Mouse (Mus musculus): ENCODE measurements around the gene Rps6kc1. TPM values are rescaled to one million over a fixed set of nuclear protein-coding genes. Genes with fewer than 3 reads are reported as not detected.
A peak's percentile ranks its signal among the peaks of the same experiment; 100 is the strongest.

The Rps6kc1 gene
- polyA plus RNA-seq, 1 experiment from 2014 or later: 13.2 TPM

DNA sequence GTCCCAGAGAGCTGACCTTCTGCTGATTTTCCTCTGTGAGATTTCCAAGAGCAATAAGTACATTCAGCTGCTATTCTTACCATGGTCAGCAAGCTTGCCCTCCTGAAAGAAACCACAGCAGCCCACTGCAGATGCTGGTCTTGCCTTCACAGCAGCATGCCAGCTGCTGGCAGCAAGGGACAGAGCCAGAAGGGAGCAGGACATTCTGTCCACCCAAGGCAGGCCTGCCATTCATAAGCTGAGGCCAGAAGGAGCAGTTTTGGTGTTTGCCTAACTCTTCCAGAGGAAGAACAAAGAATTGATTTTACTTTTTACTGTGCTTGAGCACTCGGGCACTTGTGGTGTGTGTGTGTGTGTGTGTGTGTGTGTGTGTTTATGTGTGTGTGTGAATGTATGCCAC lies 143.3 kb downstream of the Rps6kc1 start:
- Histone ChIP-seq H3K4me1 (no peaks in the 10 kb centered on the region), H3K36me3 (peaks cover 2% of the 10 kb centered on the region; the same call in 1 of the 2 replicates), H3K27me3 (ENCODE audit: insufficient read depth, poor library complexity, severe bottlenecking) (no peaks in the 10 kb centered on the region; the same call in 1 of the 2 replicates), H3K9me3 (no peaks in the 10 kb centered on the region), H3K27ac (no peak overlapping the region), H3K4me3 (no peak overlapping the region)
- WGBS: 67% methylated on average over 1 of the region's 1 CpGs
- no peak for DNase-seq (ENCODE audit: low spot score)

DNA sequence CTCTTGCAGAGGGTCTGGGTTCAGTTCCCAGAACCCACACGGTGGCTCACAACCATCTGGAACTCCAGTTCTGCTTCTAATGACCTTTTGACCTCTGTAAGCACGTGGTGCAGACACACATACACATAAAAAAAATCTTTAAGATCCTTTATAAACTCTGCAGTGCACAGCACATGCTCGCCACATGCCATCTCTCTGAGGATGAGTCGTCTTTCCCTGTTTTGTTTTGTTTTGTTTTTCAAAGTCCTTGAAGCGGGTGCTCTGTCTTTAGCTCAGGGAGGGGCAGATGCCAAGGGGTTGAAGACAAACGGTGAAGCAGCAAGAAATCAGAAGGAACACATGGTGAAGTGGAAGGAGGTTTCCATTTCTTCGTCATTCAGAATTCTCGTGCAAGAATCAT lies 143.9 kb downstream of the Rps6kc1 start:
- no peak overlapping the region for H3K27ac ChIP-seq
- H3K27me3 ChIP-seq (ENCODE audit: insufficient read depth, poor library complexity, severe bottlenecking): peaks cover 5% of the 10 kb centered on the region; the same call in 1 of the 2 replicates
- H3K36me3 ChIP-seq: peaks cover 2% of the 10 kb centered on the region; the same call in 1 of the 2 replicates
- WGBS: 63% methylated on average over 8 of the region's 8 CpGs
- DNase-seq (ENCODE audit: low spot score): no peak
- H3K4me1 ChIP-seq: no peaks in the 10 kb centered on the region
- no peaks in the 10 kb centered on the region for H3K9me3 ChIP-seq
- H3K4me3 ChIP-seq: no peak overlapping the region

- no peak for DNase-seq (ENCODE audit: low spot score)
- H3K4me1 ChIP-seq: peaks cover 5% of the 10 kb centered on the region
- H3K9me3 ChIP-seq: no peaks in the 10 kb centered on the region
- no peak overlapping the region for H3K27ac ChIP-seq
- H3K36me3 ChIP-seq: 0 out of 2 replicates have a peak, but pooled peaks cover 2% of the 10 kb centered on the region
- 95% methylated on average over 2 of the region's 2 CpGs for WGBS
- no peak overlapping the region for H3K4me3 ChIP-seq
- peaks cover 9% of the 10 kb centered on the region; the same call in 1 of the 2 replicates for H3K27me3 ChIP-seq (ENCODE audit: insufficient read depth, poor library complexity, severe bottlenecking)
Measured at GRCm38 (mm10) chr1:190766800-190767199, 144.8 kb downstream of the Rps6kc1 start.

- Histone ChIP-seq H3K36me3 (no peaks in the 10 kb centered on the region), H3K27me3 (ENCODE audit: insufficient read depth, poor library complexity, severe bottlenecking) (peaks cover 9% of the 10 kb centered on the region; the same call in 1 of the 2 replicates), H3K27ac (no peak overlapping the region), H3K4me3 (no peak overlapping the region), H3K9me3 (no peaks in the 10 kb centered on the region), H3K4me1 (peaks cover 7% of the 10 kb centered on the region)
- DNase-seq (ENCODE audit: low spot score): no peak
- WGBS: 82% methylated on average over 10 of the region's 10 CpGs
Measured at GRCm38 (mm10) chr1:190763756-190764155, 147.8 kb downstream of the Rps6kc1 start.

- Histone ChIP-seq H3K9me3 (no peaks in the 10 kb centered on the region), H3K4me1 (peaks cover 7% of the 10 kb centered on the region), H3K36me3 (no peaks in the 10 kb centered on the region), H3K27me3 (ENCODE audit: insufficient read depth, poor library complexity, severe bottlenecking) (peaks cover 9% of the 10 kb centered on the region; the same call in 1 of the 2 replicates), H3K4me3 (no peak overlapping the region), H3K27ac (peak overlapping the region; percentile 30)
- DNase-seq (ENCODE audit: low spot score): no peak
- WGBS: 21% methylated on average over 5 of the region's 5 CpGs
Measured at GRCm38 (mm10) chr1:190761786-190762185, 149.8 kb downstream of the Rps6kc1 start.

DNA sequence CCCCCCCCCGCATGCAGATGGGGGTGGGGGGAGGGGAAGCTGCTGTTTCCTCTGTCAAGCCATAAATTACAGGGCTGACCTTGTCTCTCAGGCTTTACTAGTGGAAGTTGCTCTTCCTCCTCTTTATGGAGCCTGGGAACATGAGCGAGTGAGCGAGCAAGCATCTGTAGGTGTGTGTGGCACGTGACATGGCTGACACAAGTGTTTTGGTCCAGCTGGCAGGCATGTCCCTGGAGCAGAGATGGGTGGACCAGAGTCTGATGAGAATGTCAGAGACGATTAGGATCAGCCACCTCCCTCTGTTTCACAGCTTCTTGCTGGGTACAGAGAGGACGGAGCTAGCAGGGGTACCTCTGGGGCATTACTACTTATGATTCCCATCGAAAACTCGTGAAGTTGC lies 153.7 kb downstream of the Rps6kc1 start:
- H3K27me3 ChIP-seq (ENCODE audit: insufficient read depth, poor library complexity, severe bottlenecking): 0 out of 2 replicates have a peak, but pooled peaks cover 6% of the 10 kb centered on the region
- H3K4me1 ChIP-seq: peaks cover 7% of the 10 kb centered on the region
- no peak for DNase-seq (ENCODE audit: low spot score)
- no peak overlapping the region for H3K4me3 ChIP-seq
- 75% methylated on average over 8 of the region's 8 CpGs for WGBS
- no peaks in the 10 kb centered on the region for H3K9me3 ChIP-seq
- no peaks in the 10 kb centered on the region for H3K36me3 ChIP-seq
- H3K27ac ChIP-seq: no peak overlapping the region

GRCm38 (mm10) chr1:190751794-190752570 lies 159.6 kb downstream of the Rps6kc1 start:
- Histone ChIP-seq H3K27ac (no peak overlapping the region), H3K9me3 (no peaks in the 10 kb centered on the region), H3K4me3 (no peak overlapping the region), H3K27me3 (ENCODE audit: insufficient read depth, poor library complexity, severe bottlenecking) (no peaks in the 10 kb centered on the region), H3K36me3 (no peaks in the 10 kb centered on the region), H3K4me1 (no peaks in the 10 kb centered on the region)
- DNase-seq (ENCODE audit: low spot score): no peak
- 73% methylated on average over 8 of the region's 8 CpGs for WGBS

DNA sequence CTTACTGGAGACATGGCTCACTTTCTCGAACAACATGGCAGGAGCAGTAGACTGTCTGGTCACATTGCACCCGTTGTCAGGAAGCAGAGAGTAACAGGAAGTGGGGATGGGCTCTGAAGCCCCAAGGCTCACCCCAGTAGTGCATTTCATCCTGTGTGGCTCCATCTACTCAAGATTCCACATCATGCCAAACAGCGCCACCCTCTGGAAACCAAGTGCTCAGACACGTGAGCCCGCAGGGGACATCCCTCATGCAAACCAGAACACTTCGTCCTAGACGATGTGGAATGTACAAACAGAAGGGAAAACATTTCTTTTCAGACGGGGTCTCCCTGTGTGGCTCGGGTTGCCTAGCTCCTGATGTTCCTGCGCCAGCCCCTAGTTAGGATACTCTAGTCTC lies 162.6 kb downstream of the Rps6kc1 start:
- DNase-seq (ENCODE audit: low spot score): no peak
- H3K36me3 ChIP-seq: no peaks in the 10 kb centered on the region
- no peak overlapping the region for H3K4me3 ChIP-seq
- H3K4me1 ChIP-seq: no peaks in the 10 kb centered on the region
- 86% methylated on average over 10 of the region's 10 CpGs for WGBS
- no peaks in the 10 kb centered on the region for H3K9me3 ChIP-seq
- no peak overlapping the region for H3K27ac ChIP-seq
- H3K27me3 ChIP-seq (ENCODE audit: insufficient read depth, poor library complexity, severe bottlenecking): no peaks in the 10 kb centered on the region

DNA sequence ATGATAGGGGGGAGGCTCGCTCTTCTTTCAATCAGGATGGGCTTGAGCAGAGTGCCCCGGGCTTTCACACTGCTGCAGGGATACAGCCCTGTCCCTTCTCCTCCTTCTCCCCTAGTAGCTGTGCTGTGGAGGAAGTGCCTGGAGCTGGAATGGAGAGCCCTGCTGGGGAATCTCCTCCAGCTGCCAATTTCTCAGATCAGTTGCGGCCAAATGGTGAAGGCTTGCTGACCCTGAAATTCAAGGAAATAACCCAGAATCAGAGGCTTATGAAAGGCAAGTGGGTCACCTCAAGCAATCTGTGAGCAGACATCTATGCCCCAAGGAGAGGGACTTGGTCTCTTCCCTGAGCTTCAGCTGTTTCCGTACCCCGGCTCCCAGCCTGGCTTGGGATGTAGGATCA lies 170.1 kb downstream of the Rps6kc1 start:
- DNase-seq (ENCODE audit: low spot score): no peak
- 70% methylated on average over 5 of the region's 5 CpGs for WGBS

DNA sequence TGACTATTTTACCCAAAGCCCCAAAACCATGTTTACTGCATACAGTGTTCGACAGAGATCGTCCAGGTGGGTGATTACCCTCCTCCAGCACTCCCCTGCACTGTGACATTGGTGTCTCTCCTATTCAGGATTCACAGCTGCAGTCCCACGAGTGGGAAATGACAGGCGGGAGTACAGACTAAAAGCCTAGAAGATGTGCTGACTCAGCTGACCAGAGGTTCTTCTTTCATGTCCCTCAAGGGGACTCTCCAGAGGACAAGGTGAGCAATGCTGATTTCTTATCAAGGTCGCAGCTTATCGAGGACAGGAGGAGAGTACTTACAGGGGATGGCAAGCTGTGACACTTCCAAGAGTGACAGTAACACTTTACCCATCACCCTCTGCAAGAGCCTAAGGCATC lies 178.8 kb downstream of the Rps6kc1 start:
- no peak for DNase-seq (ENCODE audit: low spot score)
- H3K4me1 ChIP-seq: 0 out of 2 replicates have a peak, but pooled peaks cover 3% of the 10 kb centered on the region
- peaks cover 4% of the 10 kb centered on the region; the same call in 1 of the 2 replicates for H3K27me3 ChIP-seq (ENCODE audit: insufficient read depth, poor library complexity, severe bottlenecking)
- no peak overlapping the region for H3K27ac ChIP-seq
- no peaks in the 10 kb centered on the region for H3K9me3 ChIP-seq
- H3K4me3 ChIP-seq: no peak overlapping the region
- 59% methylated on average over 6 of the region's 6 CpGs for WGBS
- no peaks in the 10 kb centered on the region for H3K36me3 ChIP-seq

More for the DNA sequence above, 170.1 kb downstream of the Rps6kc1 start:
- H3K4me3 ChIP-seq: no peak overlapping the region
- no peaks in the 10 kb centered on the region for H3K4me1 ChIP-seq
- H3K27me3 ChIP-seq (ENCODE audit: insufficient read depth, poor library complexity, severe bottlenecking): no peaks in the 10 kb centered on the region
- no peaks in the 10 kb centered on the region for H3K9me3 ChIP-seq
- no peaks in the 10 kb centered on the region for H3K36me3 ChIP-seq
- H3K27ac ChIP-seq: no peak overlapping the region

DNA sequence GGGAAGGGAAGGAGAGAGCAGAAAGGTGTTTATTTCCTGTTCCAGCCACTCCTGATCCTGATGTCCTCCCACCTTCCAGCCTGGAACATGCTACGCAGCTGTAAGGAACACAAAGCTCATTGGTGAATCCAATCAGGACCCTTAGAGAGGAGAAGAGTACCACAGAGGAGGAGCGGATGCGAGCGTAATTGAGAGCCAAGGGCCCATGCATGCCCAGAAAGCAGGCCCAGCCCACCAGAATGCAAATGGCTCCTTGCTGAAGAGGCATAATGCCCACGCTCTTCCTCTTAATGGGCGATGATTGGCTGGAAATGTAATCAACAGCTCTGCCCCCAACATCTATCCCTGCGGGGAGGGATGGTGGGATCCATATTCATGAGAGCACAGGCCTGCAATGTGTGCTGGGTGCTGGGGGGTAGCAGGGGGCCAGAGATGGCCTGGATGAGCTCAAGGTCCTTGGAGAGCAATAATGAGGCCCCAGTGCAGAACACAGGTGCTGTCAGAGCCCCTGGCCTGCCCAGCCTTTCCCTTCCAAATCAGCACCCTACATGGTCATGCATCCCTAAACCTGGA lies 182.0 kb downstream of the Rps6kc1 start:
- Histone ChIP-seq H3K9me3 (no peaks in the 10 kb centered on the region), H3K27ac (no peak overlapping the region), H3K27me3 (ENCODE audit: insufficient read depth, poor library complexity, severe bottlenecking) (peaks cover 4% of the 10 kb centered on the region; the same call in 1 of the 2 replicates), H3K4me1 (peaks cover 4% of the 10 kb centered on the region; the same call in 1 of the 2 replicates), H3K36me3 (no peaks in the 10 kb centered on the region), H3K4me3 (no peak overlapping the region)
- no peak for DNase-seq (ENCODE audit: low spot score)
- WGBS: 72% methylated on average over 7 of the region's 7 CpGs

- H3K4me1 ChIP-seq: peaks cover 7% of the 10 kb centered on the region; the same call in 1 of the 2 replicates
- DNase-seq (ENCODE audit: low spot score): no peak
- WGBS: 97% methylated on average over 4 of the region's 4 CpGs
- no peaks in the 10 kb centered on the region for H3K9me3 ChIP-seq
- H3K27ac ChIP-seq: no peak overlapping the region
- H3K27me3 ChIP-seq (ENCODE audit: insufficient read depth, poor library complexity, severe bottlenecking): peaks cover 4% of the 10 kb centered on the region; the same call in 1 of the 2 replicates
- H3K4me3 ChIP-seq: no peak overlapping the region
- no peaks in the 10 kb centered on the region for H3K36me3 ChIP-seq
Measured at GRCm38 (mm10) chr1:190728111-190728651, 183.4 kb downstream of the Rps6kc1 start.

DNA sequence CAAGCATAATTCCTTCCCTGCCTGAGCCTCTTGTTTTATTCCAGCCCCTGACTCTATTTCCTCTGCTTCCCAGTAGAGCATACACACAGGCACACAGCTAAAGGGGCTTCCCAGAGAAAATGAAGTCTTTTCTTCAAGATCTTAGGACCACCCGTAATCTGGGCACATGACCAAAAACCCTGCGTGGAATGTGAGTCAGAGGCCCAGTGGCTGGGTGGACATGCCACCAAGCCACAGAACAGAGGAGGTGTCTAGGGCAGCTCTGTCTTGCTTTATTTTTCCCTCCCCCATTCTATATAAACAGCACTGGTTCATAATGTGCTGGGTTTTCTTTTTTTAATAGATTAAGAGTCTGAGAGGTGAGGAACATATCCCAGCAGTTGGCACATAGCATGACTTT lies 184.2 kb downstream of the Rps6kc1 start:
- no peaks in the 10 kb centered on the region for H3K9me3 ChIP-seq
- DNase-seq (ENCODE audit: low spot score): no peak
- WGBS: 61% methylated on average over 2 of the region's 2 CpGs
- H3K4me3 ChIP-seq: no peak overlapping the region
- H3K36me3 ChIP-seq: no peaks in the 10 kb centered on the region
- H3K27ac ChIP-seq: no peak overlapping the region
- H3K4me1 ChIP-seq: peaks cover 4% of the 10 kb centered on the region; the same call in 1 of the 2 replicates
- H3K27me3 ChIP-seq (ENCODE audit: insufficient read depth, poor library complexity, severe bottlenecking): peaks cover 4% of the 10 kb centered on the region; the same call in 1 of the 2 replicates

All from heart, embryonic 10.5 days (tissue).